Mouse (Mus musculus) bone marrow, adult 2 months (tissue): ENCODE results near the gene Gigyf2.

Source experiments
- CTCF ChIP-seq: fragments of 200-500 bp; IDR thresholded peaks from 2 replicates; pipeline ENCODE4 v1.5.1; 2011; ENCODE audit warnings: low read length, control low read depth; ENCODE audit not compliant: control insufficient read depth, insufficient read depth
- POLR2A ChIP-seq: fragments of 200-500 bp; IDR thresholded peaks from 2 replicates; pipeline ENCODE4 v1.6.1; 2011; ENCODE audit warnings: low read depth, mild to moderate bottlenecking, control low read depth, low read length, borderline replicate concordance; ENCODE audit not compliant: control insufficient read depth

GRCm38 (mm10) chr1:87313116-87313515 lies 13.7 kb upstream of the Gigyf2 start:
- TF ChIP-seq POLR2A (no peak), CTCF (no peak)
